Mouse (Mus musculus): ENCODE results near the gene Arrdc5.

- TF ChIP-seq POLR2A (IDR thresholded peaks at IDR 0.05; ENCODE audit: insufficient read depth, low read length) (no peak), EP300 (IDR thresholded peaks at IDR 0.05; ENCODE audit: insufficient read depth, low read depth, low read length) (no peak), CTCF (IDR thresholded peaks at IDR 0.05; ENCODE audit: low read depth, low read length) (no peak)
These were observed 31.2 kb upstream of the Arrdc5 start for GRCm38 (mm10) chr17:56331256-56331655.

Measured in ES-Bruce4 (cell line).